Mouse (Mus musculus): ENCODE results near the gene Abl1.

DNA sequence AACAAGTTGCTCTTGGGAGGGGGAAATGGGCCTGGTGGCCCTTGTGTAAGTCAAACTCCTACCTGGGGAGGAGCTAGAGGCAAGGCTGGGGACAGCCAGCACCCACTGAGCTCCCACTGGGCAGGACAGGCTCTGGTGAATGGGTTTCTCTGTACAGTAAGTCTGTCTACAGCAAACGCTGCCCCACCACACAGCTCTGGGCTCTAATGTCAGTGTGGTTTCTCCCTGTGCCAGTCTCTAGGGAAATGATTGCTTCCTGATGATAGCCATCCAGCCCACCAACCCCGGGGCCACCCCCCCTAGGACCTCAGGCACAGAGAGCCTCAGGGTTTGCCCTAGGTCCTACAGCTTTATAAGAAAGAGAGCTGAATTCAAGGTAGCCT lies 121.2 kb downstream of the Abl1 start:
- TF ChIP-seq CTCF (IDR thresholded peaks at IDR 0.05; ENCODE audit: borderline replicate concordance, extremely low read depth, insufficient read depth, insufficient read length) (no peak), POLR2A (IDR thresholded peaks at IDR 0.05; ENCODE audit: borderline replicate concordance, extremely low read depth, insufficient read depth, insufficient read length, poor library complexity, severe bottlenecking) (no peak)

Data from brain, embryonic 14.5 days (tissue).